Comparison of ENCODE assay signal across 8 mouse cellular contexts in the genomic region with DNA sequence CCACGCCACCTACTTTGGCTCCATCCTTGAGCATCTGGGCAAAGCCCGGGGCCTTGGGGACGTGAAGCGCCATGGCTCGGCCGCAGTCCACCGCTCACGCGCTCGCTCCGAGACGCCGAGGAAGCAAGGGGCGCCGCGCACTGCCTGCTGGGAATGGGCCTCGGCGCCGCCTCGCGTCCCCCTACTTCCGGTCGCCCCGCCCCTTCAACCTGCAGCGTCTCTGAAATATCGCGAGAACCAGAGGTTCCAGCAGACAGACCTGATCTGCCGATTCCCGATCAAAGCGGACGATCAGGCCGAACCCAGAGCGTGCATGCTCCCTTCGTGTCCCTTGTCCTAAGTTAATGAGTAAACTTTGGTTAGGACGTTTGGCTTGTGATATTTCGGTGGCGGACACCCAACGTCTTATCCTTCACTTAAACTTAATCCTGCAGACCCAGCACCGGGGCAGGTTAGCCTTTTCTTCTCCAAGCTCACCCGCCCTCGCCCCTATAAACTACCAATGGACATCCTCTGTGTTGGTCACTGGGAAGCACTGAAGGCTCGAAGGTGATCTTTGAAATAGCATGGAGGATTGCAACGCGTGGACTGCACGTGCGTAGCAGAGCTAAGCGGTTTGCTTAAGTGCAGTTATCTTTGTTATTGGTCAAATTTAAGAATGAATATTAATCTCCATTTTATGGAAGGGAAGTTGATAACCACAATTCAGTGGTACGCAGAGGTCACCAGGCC. TPM values are rescaled to one million over a fixed set of nuclear protein-coding genes. Genes with fewer than 3 reads are reported as not detected.
A peak's percentile ranks its signal among the peaks of the same experiment; 100 is the strongest.
DNase-seq lines count a peak whose midpoint lies in the region; ATAC-seq and TF ChIP-seq lines count a peak whose summit lies in the region.

A gene (minus strand): TSS at position 158 of the 732 bp plus-strand sequence.

- ATAC-seq in Patski, result peak; percentile 95
- ATAC-seq in hindbrain, embryonic 13.5 days (ENCODE audit: low FRiP score), result peak; percentile 94

- POLR2A ChIA-PET in Patski (lab: Charles Lee), result no interaction called here

- H3K9me3 ChIP-seq in hindbrain, embryonic 13.5 days, result no peaks in the 10 kb centered on the region

- peak within 1 kb of the TSS; percentile 95 for H3K4me3 ChIP-seq in hindbrain, embryonic 13.5 days

- peaks cover 24% of the 10 kb centered on the region for H3K36me3 ChIP-seq in hindbrain, embryonic 13.5 days

- H3K27me3 ChIP-seq in Patski, result no peaks in the 10 kb centered on the region
- no peaks in the 10 kb centered on the region for H3K27me3 ChIP-seq in hindbrain, embryonic 13.5 days

- peak within 1 kb of the TSS; percentile 87 for H3K27ac ChIP-seq in hindbrain, embryonic 13.5 days

- CTCF ChIA-PET in Patski (lab: Charles Lee), result no interaction called here

- under 1% methylated on average over 47 of the region's 48 CpGs for WGBS in hindbrain, embryonic 13.5 days

- in situ Hi-C loops in Patski (cut with MboI; ENCODE audit: low pct_unique_long_range_greater_than_20kb), result no loop called here

- DNase-seq in Patski (ENCODE audit: low read depth, low spot score), result peak; percentile 93
- peak; percentile 97 to 98 for DNase-seq in cerebellum, postnatal 14 days
- DNase-seq in frontal cortex, postnatal 14 days (ENCODE audit: low spot score in 2 of 2), result peak; percentile 92 to 94
- peak; percentile 84 to 92 for DNase-seq in layer of hippocampus, postnatal 25 days (ENCODE audit: extremely low spot score in 1 of 2, low spot score in 1 of 2)
- DNase-seq in lung, postnatal 25 days (ENCODE audit: low spot score), result peak; percentile 98
- peak; percentile 97 for DNase-seq in retina, embryonic 14.5 days (ENCODE audit: low spot score)
- peak; percentile 98 for DNase-seq in thymus, postnatal 4 days

- H3K9ac ChIP-seq in hindbrain, embryonic 13.5 days, result peak within 1 kb of the TSS; percentile 96

- peaks cover 19% of the 10 kb centered on the region for H3K4me1 ChIP-seq in hindbrain, embryonic 13.5 days (replicated peaks)

- no peak for TF ChIP-seq CTCF in Patski (IDR thresholded peaks at IDR 0.05)

- H3K4me2 ChIP-seq in hindbrain, embryonic 13.5 days, result peak within 1 kb of the TSS; percentile 91

RNA-seq across cellular contexts. Expression of the gene that starts here (rescaled TPM):
- 300 TPM for polyA plus RNA-seq in Patski (2021)
- 446 and 454 TPM in 2 replicates for polyA plus RNA-seq in hindbrain, embryonic 13.5 days (2015; fragmentation: Nextera tagmentation; extraction: Ambion mirVana)
- total RNA-seq in layer of hippocampus, postnatal 25 days (2021), result 100 to 1,000 TPM; 172 to 195 TPM

Comparison
In these comparisons a context has a peak if more than half of its experiments do, and no peak if none do; other contexts are left out.
1. Peak in every context shown above with its lines: DNase-seq, ATAC-seq, H3K4me3 ChIP-seq and H3K27ac ChIP-seq.